Mouse (Mus musculus) gastrocnemius, postnatal 14 days (tissue): ENCODE data around the gene Gm2897. TPM values are rescaled to one million over a fixed set of nuclear protein-coding genes. Genes with fewer than 3 reads are reported as not detected.
A peak's percentile ranks its signal among the peaks of the same experiment; 100 is the strongest.
"Not testable (repeated sequence)": the region's sequence is repeated elsewhere in the genome, so short reads cannot be mapped to it uniquely, and the experiment has no call there.

ENCODE experiments used
- DNase-seq: peaks from one replicate; pipeline ENCODE4 v3.0.0; 2021; ENCODE audit warnings: mixed read lengths
- intact Hi-C: fragments of 180-260 bp; cut with DNase I; formaldehyde crosslinking; loops from one replicate; pipeline ENCODE4 v1.15.1; 2025; ENCODE audit warnings: low total_unique reads
- long read RNA-seq, 2 experiments: library from polyadenylated mRNA; stranded (forward); transcript quantifications; one replicate each; pipeline ENCODE4 v2.0.0; 2021
- total RNA-seq, 2 experiments: library from RNA; stranded (reverse); gene quantifications; 2 replicates each; pipeline ENCODE4 v1.2.3; 2021

Gm2897 gene
- total RNA-seq, result under 1 TPM; 0.13 to 0.51 TPM
- long read RNA-seq, experiment 1, result 0 reads
- long read RNA-seq, experiment 2, result 0 reads

- peak; percentile 2 for DNase-seq
- intact Hi-C loops, result not testable (repeated sequence)
Measured at GRCm38 (mm10) chr14:3048727-3049512, at the start of gene Gm2897. Gene Gm2897, plus strand, starts transcription at chr14:3049285.

GRCm38 (mm10) chr14:3029702-3030101, 19.4 kb upstream of the Gm2897 start, which contains the start of gene Gm2888:
Gene Gm2888, plus strand, starts transcription at chr14:3030002.
- intact Hi-C loops, DNase-seq: not testable (repeated sequence)

GRCm38 (mm10) chr14:3049513-3049800, 372 bp downstream of the Gm2897 start:
- intact Hi-C loops, result not testable (repeated sequence)
- peak; percentile 7 for DNase-seq

GRCm38 (mm10) chr14:3050087-3050486, 1.0 kb downstream of the Gm2897 start:
- intact Hi-C loops, result not testable (repeated sequence)

GRCm38 (mm10) chr14:3116051-3116450, 67.0 kb downstream of the Gm2897 start:
- intact Hi-C loops, DNase-seq: not testable (repeated sequence)

More at GRCm38 (mm10) chr14:3050087-3050486, 1.0 kb downstream of the Gm2897 start:
- DNase-seq, result not testable (repeated sequence)

Other genes starting within 250 kb of the Gm2897 start
- gene Gm2888, start 19.3 kb upstream of the Gm2897 start, total RNA-seq, result not detected
- gene Gm10340, start 84.7 kb downstream of the Gm2897 start, total RNA-seq, result not detected
- not detected for gene Gm5795, start 139.0 kb downstream of the Gm2897 start, total RNA-seq
- gene D830030K20Rik, start 159.2 kb downstream of the Gm2897 start, total RNA-seq, result 1 to 10 TPM; 1.4 to 2.0 TPM